Mouse (Mus musculus): Measurements from ENCODE around the gene Il17a.

DNA sequence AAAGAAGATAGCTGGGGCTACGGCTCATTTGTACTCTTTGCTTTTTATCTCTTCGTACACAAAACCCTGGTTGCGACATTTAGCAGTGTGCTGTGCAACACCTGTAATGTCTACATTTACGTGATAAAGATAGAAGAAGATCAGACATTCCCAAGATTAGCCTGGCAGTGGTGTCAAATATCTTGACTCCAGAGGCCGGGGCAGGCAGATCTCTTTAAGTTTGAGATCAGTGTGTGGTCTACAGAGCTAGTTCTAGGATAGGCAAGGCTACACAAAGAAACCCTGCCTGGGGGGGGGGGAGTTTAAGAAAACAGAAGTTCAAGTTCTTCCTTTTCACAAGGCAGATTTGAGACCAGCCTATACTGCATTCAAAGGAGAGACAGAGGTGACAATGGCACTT, 29.6 kb downstream of the Il17a start:
- no peak for TF ChIP-seq CTCF (IDR thresholded peaks at IDR 0.05; ENCODE audit: low read depth)
- TF ChIP-seq EP300 (IDR thresholded peaks at IDR 0.05; ENCODE audit: low read depth) = no peak

Data from liver, embryonic 14.5 days (tissue).